Mouse (Mus musculus) limb, embryonic 12.5 days (tissue): ENCODE results near the gene Cyth3. TPM values are rescaled to one million over a fixed set of nuclear protein-coding genes. Genes with fewer than 3 reads are reported as not detected.

Experiments used
- ATAC-seq: fragments of 200-750 bp; cut with Nextera tagmentation; 2 replicates; pipeline ENCODE4 v1.8.0; 2017; ENCODE audit warnings: low read depth, moderate TSS enrichment; ENCODE audit not compliant: insufficient number of reproducible peaks, insufficient read depth, low FRiP score, low TSS enrichment
- H3K27ac ChIP-seq: fragments of 300-500 bp; sonication (generic); 2 replicates; pipeline ENCODE4 v1.5.1; 2016; ENCODE audit warnings: mild to moderate bottlenecking, moderate library complexity
- H3K27me3 ChIP-seq: fragments of 300-500 bp; sonication (generic); 2 replicates; pipeline ENCODE4 v1.6.1; 2016; ENCODE audit warnings: mild to moderate bottlenecking, moderate library complexity
- H3K36me3 ChIP-seq: fragments of 300-500 bp; sonication (generic); 2 replicates; pipeline ENCODE4 v1.6.1; 2016; ENCODE audit warnings: mild to moderate bottlenecking, moderate library complexity
- H3K4me1 ChIP-seq: fragments of 300-500 bp; sonication (generic); replicated peaks from 2 replicates; pipeline ENCODE4 v1.6.1; 2016
- H3K4me2 ChIP-seq: fragments of 300-500 bp; sonication (generic); 2 replicates; pipeline ENCODE4 v1.6.1; 2016; ENCODE audit warnings: mild to moderate bottlenecking, moderate library complexity
- H3K4me3 ChIP-seq: fragments of 300-500 bp; sonication (generic); replicated peaks from 2 replicates; pipeline ENCODE4 v1.5.1; 2016; ENCODE audit warnings: mild to moderate bottlenecking
- H3K9ac ChIP-seq: fragments of 300-500 bp; sonication (generic); replicated peaks from 2 replicates; pipeline ENCODE4 v1.6.1; 2016; ENCODE audit warnings: mild to moderate bottlenecking, moderate library complexity
- H3K9me3 ChIP-seq: fragments of 300-500 bp; sonication (generic); 2 replicates; pipeline ENCODE4 v1.6.1; 2016; ENCODE audit warnings: mild to moderate bottlenecking, moderate library complexity
- WGBS: fragments of 180-500 bp; shearing (Covaris S2); methylation state at CpG from one replicate; pipeline ENCODE4 v1.1.7; 2016; 5-methylcytosine and 5-hydroxymethylcytosine counted together
- polyA plus RNA-seq: library from polyadenylated mRNA; unstranded; fragments of >200 nt; fragmentation: Nextera tagmentation; extraction: Ambion mirVana; gene quantifications from 2 replicates; pipeline ENCODE4 v1.2.1, GENCODE M21; 2016

Cyth3 gene
- polyA plus RNA-seq, 1 experiment from 2014 or later: 53.2 TPM

- WGBS: 92% methylated on average over 3 of the region's 3 CpGs
- H3K4me1 ChIP-seq: peaks cover 34% of the 10 kb centered on the region
- no peaks in the 10 kb centered on the region for H3K36me3 ChIP-seq
- 0 out of 2 replicates have a peak overlapping the region, but pooled peaks have one; percentile 47 for H3K27ac ChIP-seq
- no peak overlapping the region for H3K9ac ChIP-seq
- no peak overlapping the region for H3K4me3 ChIP-seq
- no peak for ATAC-seq
- no peaks in the 10 kb centered on the region for H3K27me3 ChIP-seq
- no peak overlapping the region for H3K4me2 ChIP-seq
- H3K9me3 ChIP-seq: no peaks in the 10 kb centered on the region
Observed at GRCm38 (mm10) chr5:143616657-143617329, 5.5 kb upstream of the Cyth3 start.

- no peak for ATAC-seq
- no peaks in the 10 kb centered on the region for H3K27me3 ChIP-seq
- WGBS: 24% methylated on average over 10 of the region's 10 CpGs
- peaks cover 38% of the 10 kb centered on the region for H3K4me1 ChIP-seq
- no peaks in the 10 kb centered on the region for H3K36me3 ChIP-seq
- H3K9me3 ChIP-seq: no peaks in the 10 kb centered on the region
- no peak overlapping the region for H3K4me2 ChIP-seq
- H3K27ac ChIP-seq: peak overlapping the region; percentile 66
- no peak overlapping the region for H3K9ac ChIP-seq
- H3K4me3 ChIP-seq: no peak overlapping the region
Observed at GRCm38 (mm10) chr5:143617487-143618209, 4.6 kb upstream of the Cyth3 start.

GRCm38 (mm10) chr5:143618585-143618984 lies 3.7 kb upstream of the Cyth3 start:
- Histone ChIP-seq H3K9me3 (no peaks in the 10 kb centered on the region), H3K4me1 (peaks cover 47% of the 10 kb centered on the region), H3K9ac (no peak overlapping the region), H3K4me2 (no peak overlapping the region), H3K36me3 (no peaks in the 10 kb centered on the region), H3K27me3 (no peaks in the 10 kb centered on the region), H3K27ac (peak overlapping the region; percentile 66; the same call in 1 of the 2 replicates), H3K4me3 (no peak overlapping the region)
- no peak for ATAC-seq
- 61% methylated on average over 7 of the region's 7 CpGs for WGBS

GRCm38 (mm10) chr5:143620196-143620595 lies 2.1 kb upstream of the Cyth3 start:
- no peak overlapping the region for H3K4me2 ChIP-seq
- H3K9ac ChIP-seq: no peak overlapping the region
- no peak overlapping the region for H3K4me3 ChIP-seq
- no peak overlapping the region for H3K27ac ChIP-seq
- ATAC-seq: no peak
- H3K36me3 ChIP-seq: no peaks in the 10 kb centered on the region
- WGBS: 20% methylated on average over 1 of the region's 1 CpGs
- H3K4me1 ChIP-seq: peaks cover 57% of the 10 kb centered on the region
- H3K9me3 ChIP-seq: no peaks in the 10 kb centered on the region
- no peaks in the 10 kb centered on the region for H3K27me3 ChIP-seq

GRCm38 (mm10) chr5:143620941-143621340 lies 1.3 kb upstream of the Cyth3 start:
- Histone ChIP-seq H3K27me3 (no peaks in the 10 kb centered on the region), H3K27ac (no peak overlapping the region; the same call in 1 of the 2 replicates), H3K9ac (no peak overlapping the region), H3K4me1 (peaks cover 63% of the 10 kb centered on the region), H3K4me2 (peak overlapping the region; percentile 27; the same call in 1 of the 2 replicates), H3K9me3 (no peaks in the 10 kb centered on the region), H3K36me3 (no peaks in the 10 kb centered on the region), H3K4me3 (no peak overlapping the region)
- 18% methylated on average over 13 of the region's 13 CpGs for WGBS
- ATAC-seq: no peak

- Histone ChIP-seq H3K4me3 (peak overlapping the region; percentile 88), H3K9ac (peak overlapping the region; percentile 83), H3K36me3 (no peaks in the 10 kb centered on the region), H3K27ac (peak overlapping the region; percentile 84), H3K9me3 (no peaks in the 10 kb centered on the region), H3K4me1 (peaks cover 66% of the 10 kb centered on the region), H3K27me3 (no peaks in the 10 kb centered on the region), H3K4me2 (peak overlapping the region; percentile 84)
- peak; percentile 59 for ATAC-seq
- under 1% methylated on average over 48 of the region's 48 CpGs for WGBS
Observed at GRCm38 (mm10) chr5:143622623-143623150, 440 bp downstream of the Cyth3 start.

- Histone ChIP-seq H3K9ac (peak overlapping the region; percentile 83; the same call in 1 of the 2 replicates), H3K4me3 (peak overlapping the region; percentile 88), H3K27me3 (no peaks in the 10 kb centered on the region), H3K9me3 (no peaks in the 10 kb centered on the region), H3K4me2 (peak overlapping the region; percentile 84), H3K4me1 (peaks cover 58% of the 10 kb centered on the region), H3K36me3 (no peaks in the 10 kb centered on the region), H3K27ac (no peak overlapping the region)
- 46% methylated on average over 19 of the region's 19 CpGs for WGBS
- ATAC-seq: no peak
Observed at GRCm38 (mm10) chr5:143623356-143624295, 1.4 kb downstream of the Cyth3 start.

- no peak for ATAC-seq
- H3K4me3 ChIP-seq: no peak overlapping the region
- H3K9me3 ChIP-seq: no peaks in the 10 kb centered on the region
- WGBS: 83% methylated on average over 3 of the region's 3 CpGs
- no peaks in the 10 kb centered on the region for H3K36me3 ChIP-seq
- no peak overlapping the region for H3K27ac ChIP-seq
- H3K9ac ChIP-seq: no peak overlapping the region
- H3K4me2 ChIP-seq: no peak overlapping the region
- H3K4me1 ChIP-seq: peaks cover 51% of the 10 kb centered on the region
- H3K27me3 ChIP-seq: no peaks in the 10 kb centered on the region
Observed at GRCm38 (mm10) chr5:143624449-143624848, 2.2 kb downstream of the Cyth3 start.

- peak overlapping the region; percentile 50; the same call in 1 of the 2 replicates for H3K27ac ChIP-seq
- peaks cover 6% of the 10 kb centered on the region; the same call in 1 of the 2 replicates for H3K9me3 ChIP-seq
- 0 out of 2 replicates have a peak overlapping the region, but pooled peaks have one; percentile 1 for H3K9ac ChIP-seq
- no peak for ATAC-seq
- no peaks in the 10 kb centered on the region for H3K27me3 ChIP-seq
- peak overlapping the region; percentile 29 for H3K4me2 ChIP-seq
- no peak overlapping the region; the same call in 1 of the 2 replicates for H3K4me3 ChIP-seq
- H3K4me1 ChIP-seq: peaks cover 48% of the 10 kb centered on the region
- 70% methylated on average over 12 of the region's 12 CpGs for WGBS
- H3K36me3 ChIP-seq: 0 out of 2 replicates have a peak, but pooled peaks cover 4% of the 10 kb centered on the region
Observed at GRCm38 (mm10) chr5:143625497-143625896, 3.2 kb downstream of the Cyth3 start.

GRCm38 (mm10) chr5:143625940-143626588 lies 3.8 kb downstream of the Cyth3 start:
- Histone ChIP-seq H3K9me3 (peaks cover 7% of the 10 kb centered on the region; the same call in 1 of the 2 replicates), H3K27ac (peak overlapping the region; percentile 50; the same call in 1 of the 2 replicates), H3K9ac (0 out of 2 replicates have a peak overlapping the region, but pooled peaks have one; percentile 1), H3K27me3 (no peaks in the 10 kb centered on the region), H3K36me3 (0 out of 2 replicates have a peak, but pooled peaks cover 5% of the 10 kb centered on the region), H3K4me3 (no peak overlapping the region; the same call in 1 of the 2 replicates), H3K4me2 (peak overlapping the region; percentile 29), H3K4me1 (peaks cover 44% of the 10 kb centered on the region)
- ATAC-seq: no peak
- whole genome bisulfite sequencing: 47% methylated on average over 11 of the region's 11 CpGs
